Mouse (Mus musculus) ES-E14 (cell line): ENCODE data around the gene Brd9. TPM values are rescaled to one million over a fixed set of nuclear protein-coding genes. Genes with fewer than 3 reads are reported as not detected.

Source experiments
- DNase-seq: peaks from one replicate; pipeline ENCODE4 v3.0.0-alpha.2; 2013; ENCODE audit warnings: low read depth, low spot score
- H3K27ac ChIP-seq: 2 replicates; pipeline ENCODE4 v1.5.1; 2012; ENCODE audit warnings: low read depth, mild to moderate bottlenecking, low read length, moderate library complexity, mixed read lengths; ENCODE audit not compliant: poor library complexity, insufficient read depth, severe bottlenecking
- H3K36me3 ChIP-seq: 2 replicates; pipeline ENCODE4 v1.6.1; 2012; ENCODE audit warnings: mild to moderate bottlenecking, low read length, moderate library complexity, mixed read lengths; ENCODE audit not compliant: control insufficient read depth, poor library complexity, insufficient read depth, severe bottlenecking
- H3K4me1 ChIP-seq, 2 experiments: fragments of 150-350 bp in 1 of 2; sonication (generic) in 1 of 2; 2 replicates each; pipeline ENCODE4 v1.6.1; 2012; ENCODE audit warnings: low read length in 2 of 2, mild to moderate bottlenecking in 1 of 2, mixed read lengths in 1 of 2; ENCODE audit not compliant: control insufficient read depth in 2 of 2, insufficient read depth in 2 of 2, poor library complexity in 1 of 2
- H3K4me3 ChIP-seq, 2 experiments: fragments of 150-350 bp in 1 of 2; sonication (generic) in 1 of 2; 2 replicates each; pipeline ENCODE4 v1.5.1; 2012; ENCODE audit warnings: low read length in 2 of 2, low read depth in 1 of 2, mild to moderate bottlenecking in 1 of 2, mixed read lengths in 1 of 2; ENCODE audit not compliant: insufficient read depth in 1 of 2, poor library complexity in 1 of 2, severe bottlenecking in 1 of 2
- H3K9ac ChIP-seq: 2 replicates; pipeline ENCODE4 v1.6.1; 2012; ENCODE audit warnings: low read depth, mild to moderate bottlenecking, low read length, mixed read lengths; ENCODE audit not compliant: poor library complexity, insufficient read depth, severe bottlenecking
- H3K9me3 ChIP-seq: fragments of 150-350 bp; sonication (generic); 2 replicates; pipeline ENCODE4 v1.6.1; 2012; ENCODE audit warnings: low read depth, mild to moderate bottlenecking, low read length; ENCODE audit not compliant: control insufficient read depth, insufficient read depth
- CHD2 ChIP-seq: IDR thresholded peaks from 2 replicates; pipeline ENCODE4 v1.6.1; 2014; ENCODE audit warnings: mild to moderate bottlenecking, low read depth, low read length, inconsistent platforms
- HCFC1 ChIP-seq: IDR thresholded peaks from 2 replicates; pipeline ENCODE4 v1.6.1; 2012; ENCODE audit warnings: low read length, inconsistent platforms, borderline replicate concordance; ENCODE audit not compliant: insufficient read depth
- MAFK ChIP-seq: IDR thresholded peaks from 2 replicates; pipeline ENCODE4 v1.6.1; 2014; ENCODE audit warnings: mild to moderate bottlenecking, low read depth, low read length, inconsistent platforms; ENCODE audit not compliant: insufficient read depth
- ZC3H11A ChIP-seq: IDR thresholded peaks from 2 replicates; pipeline ENCODE4 v1.6.1; 2012; ENCODE audit warnings: low read depth, mild to moderate bottlenecking, inconsistent platforms, low read length, borderline replicate concordance
- ZNF384 ChIP-seq: IDR thresholded peaks from 2 replicates; pipeline ENCODE4 v1.6.1; 2012; ENCODE audit warnings: low read depth, low read length, inconsistent platforms
- in situ Hi-C, 2 experiments: fragments of 600-800 bp; cut with MboI; formaldehyde crosslinking; loops; one replicate each; pipeline ENCODE4 v1.15.1; 2025; ENCODE audit warnings: low sequenced_read_pairs in 2 of 2, inconsistent platforms in 1 of 2; ENCODE audit not compliant: unreplicated experiment in 2 of 2
- total RNA-seq: library from RNA; depleted of rRNA; stranded (reverse); fragments of 300-350 nt; gene quantifications from 2 replicates; pipeline ENCODE4 v1.2.3, GENCODE M21; 2012; rRNA removed

Gene Brd9
- total RNA-seq, 1 experiment, result 25.3 TPM

DNA sequence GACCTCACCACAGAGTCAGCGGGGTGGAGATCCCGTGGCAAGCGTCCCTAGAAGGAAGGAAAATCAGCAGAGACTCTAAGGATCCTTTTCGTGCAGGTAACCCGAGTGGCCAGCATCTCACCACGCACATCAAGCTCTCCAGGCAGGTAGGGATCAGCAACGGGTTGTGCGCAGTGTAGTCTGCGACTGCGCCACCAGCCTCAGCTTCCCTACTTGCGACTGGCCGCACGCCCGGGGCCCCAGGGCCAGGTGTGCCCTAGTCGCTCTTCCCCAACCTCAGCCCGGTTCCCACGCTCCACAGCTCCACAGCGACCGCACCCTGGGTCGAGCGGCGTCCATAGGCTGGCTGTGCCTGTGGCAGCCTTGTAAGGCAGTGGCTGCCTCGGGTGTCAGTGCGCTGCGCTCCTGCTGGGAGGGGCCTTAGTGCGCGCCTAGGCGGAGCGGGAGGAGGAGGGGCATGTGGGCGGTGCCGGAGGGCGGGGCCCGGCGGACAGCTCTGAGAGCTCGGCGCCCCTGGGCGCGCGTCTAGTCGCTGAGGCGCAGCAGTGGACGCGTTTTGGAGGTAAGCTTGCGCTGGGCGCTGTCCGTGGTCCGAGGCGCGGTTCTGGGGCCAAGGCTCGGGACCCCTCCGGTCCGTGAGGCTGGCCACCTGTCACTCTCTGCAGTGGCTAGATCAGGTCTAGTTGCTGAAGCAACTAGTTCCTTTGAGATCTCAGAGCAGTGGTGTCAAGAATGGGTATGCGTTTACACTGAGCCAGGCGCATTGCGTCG lies 71.5 kb downstream of the Brd9 start, which contains the start of gene Tppp:
Gene Tppp (plus strand): TSS at position 460 of the 771 bp plus-strand sequence.
- Histone ChIP-seq H3K36me3 (no peaks in the 10 kb centered on the region), H3K4me1 (no peaks in the 10 kb centered on the region), H3K4me3 (peak within 1 kb of the TSS; percentile 72 to 76), H3K27ac (no peak within 1 kb of the TSS), H3K9ac (peak within 1 kb of the TSS; percentile 58), H3K9me3 (no peaks in the 10 kb centered on the region)
- TF ChIP-seq CHD2 (no peak), HCFC1 (0 out of 2 replicates have a peak, but pooled peaks have one; percentile 38), ZC3H11A (no peak), ZNF384 (no peak), MAFK (no peak)
- in situ Hi-C loops, result no loop called here
- peak; percentile 84 for DNase-seq

DNA sequence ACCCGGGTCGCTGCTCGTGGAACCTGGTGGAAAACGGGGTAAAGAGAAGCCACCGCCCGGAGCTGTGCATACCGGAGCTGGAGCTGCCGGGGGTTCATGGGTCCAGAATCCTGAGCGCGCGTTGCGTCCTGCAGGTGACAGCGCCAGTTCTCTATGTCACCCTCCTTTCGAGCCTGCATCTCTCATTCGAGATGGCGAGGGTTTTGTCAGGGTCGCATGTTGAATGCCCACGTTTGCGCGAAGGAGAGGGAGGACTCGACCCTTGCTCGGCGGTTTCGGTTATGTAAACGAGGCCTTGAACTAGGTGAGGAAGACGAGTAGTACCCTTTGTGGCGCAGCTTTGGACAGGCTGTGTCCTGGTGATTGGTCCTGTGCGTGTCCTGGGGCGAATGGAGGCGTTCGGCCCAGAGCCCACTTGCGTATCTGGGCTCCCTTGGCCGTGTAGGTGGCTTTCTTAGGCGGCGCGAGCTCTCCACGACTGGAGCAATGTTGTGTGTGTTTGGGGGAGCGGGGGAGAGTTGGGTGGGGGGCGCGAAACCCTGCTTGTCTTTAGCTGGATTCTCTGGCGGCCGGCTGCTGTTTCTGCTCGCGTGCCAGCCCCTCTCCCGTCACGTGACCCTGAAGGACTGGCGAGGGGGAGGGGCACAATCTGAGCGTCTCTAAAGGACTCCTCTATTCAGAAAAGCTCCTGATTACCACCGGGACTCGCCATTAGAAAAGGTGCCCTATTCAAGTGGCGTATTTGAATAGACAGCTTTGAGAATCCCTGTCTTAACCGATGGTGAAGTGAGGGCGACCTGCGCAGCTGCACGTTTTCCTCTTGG lies 72.4 kb downstream of the Brd9 start:
- Histone ChIP-seq H3K36me3 (no peaks in the 10 kb centered on the region), H3K27ac (no peak overlapping the region), H3K9ac (no peak overlapping the region), H3K4me1 (no peaks in the 10 kb centered on the region), H3K9me3 (no peaks in the 10 kb centered on the region), H3K4me3 (peak overlapping the region; percentile 72 to 76)
- DNase-seq, result peak; percentile 35
- TF ChIP-seq ZC3H11A, result no peak
- no peak for TF ChIP-seq ZNF384
- TF ChIP-seq CHD2, result no peak
- no peak for TF ChIP-seq HCFC1
- TF ChIP-seq MAFK, result no peak
- in situ Hi-C loops, result no loop called here

Other genes starting within 250 kb of the Brd9 start
- gene Slc6a19, start 232.9 kb upstream of the Brd9 start, total RNA-seq, result 0.09 and 0.16 TPM in 2 replicates
- 87.1 and 126 TPM in 2 replicates for gene Slc12a7, start 204.7 kb upstream of the Brd9 start, total RNA-seq
- gene Nkd2, start 90.2 kb upstream of the Brd9 start, total RNA-seq, result 1.8 and 2.6 TPM in 2 replicates
- gene Trip13, start within 50 bp of the Brd9 start, total RNA-seq, result 26.1 and 43.0 TPM in 2 replicates
- gene Zdhhc11, start 26.0 kb downstream of the Brd9 start, total RNA-seq, result not detected in 2 replicates
- 0.21 and 0.22 TPM in 2 replicates for gene Tppp, start 71.6 kb downstream of the Brd9 start, total RNA-seq
- gene Cep72, start 124.5 kb downstream of the Brd9 start, total RNA-seq, result 7.6 and 10.0 TPM in 2 replicates
- 0.05 TPM in 1 of 2 replicates, not detected in the other for gene Slc9a3, start 183.6 kb downstream of the Brd9 start, total RNA-seq